Comparison of ENCODE assay signal across 8 mouse cellular contexts in the genomic region with DNA sequence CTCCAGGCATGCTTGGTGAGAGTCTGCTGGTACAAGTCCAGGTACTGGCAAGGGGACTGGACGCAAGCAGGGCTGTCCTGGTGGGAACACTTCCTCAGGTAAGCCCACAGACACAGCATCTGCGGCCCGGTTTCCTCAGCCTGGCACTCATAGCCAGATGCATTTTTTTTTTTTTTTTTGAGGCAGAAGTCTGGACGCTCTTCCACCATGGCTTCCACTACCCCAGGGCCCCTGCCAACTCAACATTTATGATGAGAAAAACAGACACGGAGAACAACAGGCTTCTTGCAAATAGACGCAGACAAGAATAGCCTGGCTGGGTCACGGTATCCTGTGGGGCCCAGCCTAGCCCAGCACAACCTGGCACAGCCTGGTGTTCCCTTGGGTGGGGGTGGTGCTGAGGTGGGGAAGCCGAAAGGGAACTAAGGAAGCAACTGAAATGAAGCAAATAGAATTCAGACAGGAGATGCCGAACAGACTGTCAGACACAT. TPM values are rescaled to one million over a fixed set of nuclear protein-coding genes. Genes with fewer than 3 reads are reported as not detected.
DNase-seq lines count a peak whose midpoint lies in the region; ATAC-seq and TF ChIP-seq lines count a peak whose summit lies in the region.

No protein-coding gene starts in this region.

- no peak overlapping the region for H3K4me3 ChIP-seq in lung, embryonic 14.5 days (ENCODE audit: low read depth, low read length)
- H3K4me3 ChIP-seq in lung, adult 2 months (replicated peaks; ENCODE audit: extremely low read depth, low read depth, low read length) = no peak overlapping the region
- no peak overlapping the region for H3K4me3 ChIP-seq in lung, postnatal 0 days (ENCODE audit: low read depth, low read length)

- peak; percentile 24 for DNase-seq in lung, embryonic 14.5 days
- DNase-seq in lung, adult 2 months = no peak
- DNase-seq in fibroblast of lung, adult 2 months (ENCODE audit: low read depth) = peak; percentile 71
- peak; percentile 54 to 71 for DNase-seq in heart, postnatal 36 days
- DNase-seq in lung, postnatal 0 days (ENCODE audit: low spot score) = peak; percentile 31
- DNase-seq in T-cell, adult 2 months (ENCODE audit: low spot score) = no peak
- DNase-seq in adrenal gland, adult 18-20 months (ENCODE audit: low spot score in 2 of 2) = no peak
- no peak for DNase-seq in retina, postnatal 1 day

- TF ChIP-seq CTCF in lung, embryonic 14.5 days (IDR thresholded peaks at IDR 0.05; ENCODE audit: low read depth) = no peak
- TF ChIP-seq CTCF in lung, adult 2 months (IDR thresholded peaks at IDR 0.05; ENCODE audit: insufficient read depth, low read length) = no peak
- TF ChIP-seq CTCF in lung, postnatal 0 days (IDR thresholded peaks at IDR 0.05) = no peak

- 0 out of 2 replicates have a peak, but pooled peaks cover 5% of the 10 kb centered on the region for H3K36me3 ChIP-seq in lung, embryonic 14.5 days (ENCODE audit: insufficient read depth)
- no peaks in the 10 kb centered on the region for H3K36me3 ChIP-seq in lung, postnatal 0 days (ENCODE audit: insufficient read depth, low read length)

- intact Hi-C loops in heart, postnatal 36 days (cut with DNase I) = loop anchor here (2.0 kb wide), 1 partner anchor 43 kb away; the partner anchor contains the start of gene Ypel2

- no peak for TF ChIP-seq POLR2A in lung, adult 2 months (IDR thresholded peaks at IDR 0.05; ENCODE audit: borderline replicate concordance, extremely low read depth, low read depth, low read length)

- no peak overlapping the region for H3K9ac ChIP-seq in lung, embryonic 14.5 days
- no peak overlapping the region for H3K9ac ChIP-seq in lung, postnatal 0 days (replicated peaks; ENCODE audit: low read depth)

- peaks cover 9% of the 10 kb centered on the region for H3K4me1 ChIP-seq in lung, embryonic 14.5 days (ENCODE audit: insufficient read depth)
- peaks cover 26% of the 10 kb centered on the region for H3K4me1 ChIP-seq in lung, adult 2 months (ENCODE audit: control insufficient read depth, insufficient read depth, low read length)
- peaks cover 8% of the 10 kb centered on the region; the same call in 1 of the 2 replicates for H3K4me1 ChIP-seq in lung, postnatal 0 days (ENCODE audit: insufficient read depth, low read depth, low read length)

- no peak overlapping the region for H3K4me2 ChIP-seq in lung, embryonic 14.5 days
- H3K4me2 ChIP-seq in lung, postnatal 0 days (replicated peaks; ENCODE audit: low read depth, low read length) = no peak overlapping the region

- TF ChIP-seq EP300 in lung, postnatal 0 days (IDR thresholded peaks at IDR 0.05) = no peak

- ATAC-seq in lung, embryonic 14.5 days (ENCODE audit: insufficient read depth) = no peak
- peak; percentile 51; the same call in 1 of the 2 replicates for ATAC-seq in lung, postnatal 0 days

- 56% methylated on average over 9 of the region's 9 CpGs for WGBS in lung, embryonic 14.5 days
- 33% methylated on average over 9 of the region's 9 CpGs for WGBS in lung, adult 2 months
- WGBS in lung, postnatal 0 days = 56% methylated on average over 9 of the region's 9 CpGs

- H3K27me3 ChIP-seq in lung, embryonic 14.5 days (ENCODE audit: insufficient read depth, low read length) = no peaks in the 10 kb centered on the region
- H3K27me3 ChIP-seq in lung, postnatal 0 days (replicated peaks; ENCODE audit: insufficient read depth, low read length) = no peaks in the 10 kb centered on the region

- no peaks in the 10 kb centered on the region for H3K9me3 ChIP-seq in lung, embryonic 14.5 days (ENCODE audit: low read depth, low read length)
- H3K9me3 ChIP-seq in lung, postnatal 0 days (ENCODE audit: low read length) = no peaks in the 10 kb centered on the region

- peak overlapping the region; percentile 33 for H3K27ac ChIP-seq in lung, embryonic 14.5 days (ENCODE audit: low read depth)
- no peak overlapping the region for H3K27ac ChIP-seq in lung, postnatal 0 days (ENCODE audit: low read length)

RNA-seq across cellular contexts. Expression of gene Ypel2, which starts 43.5 kb away (rescaled TPM):
- polyA plus RNA-seq in lung, embryonic 14.5 days (2014; fragmentation: Nextera tagmentation; extraction: Ambion mirVana) = 6.8 and 7.0 TPM in 2 replicates
- 5.9 and 9.7 TPM in 2 replicates for polyA plus RNA-seq in lung, adult 2 months (2012; rRNA removed)
- 10 to 100 TPM; 11.1 to 31.6 TPM for total RNA-seq in heart, postnatal 36 days (2021)
- 8.5 and 9.5 TPM in 2 replicates for polyA plus RNA-seq in lung, postnatal 0 days (2015; fragmentation: Nextera tagmentation; extraction: Ambion mirVana)
- total RNA-seq in adrenal gland, adult 18-20 months (2021) = 10 to 100 TPM; 12.8 to 31.2 TPM

Comparison
In these comparisons a context has a peak if more than half of its experiments do, and no peak if none do; other contexts are left out.
1. DNase-seq: peak in lung, embryonic 14.5 days (single experiment), fibroblast of lung, adult 2 months (single experiment), heart, postnatal 36 days (2 of 2) and lung, postnatal 0 days (single experiment); none in lung, adult 2 months (single experiment), T-cell, adult 2 months (single experiment), adrenal gland, adult 18-20 months (0 of 2) and retina, postnatal 1 day (single experiment).